Comparison of ENCODE assay signal across 41 mouse cellular contexts in genomic region chr4:62199923-62200529, GRCm38 (mm10). TPM values are rescaled to one million over a fixed set of nuclear protein-coding genes. Genes with fewer than 3 reads are reported as not detected.
DNase-seq lines count a peak whose midpoint lies in the region; ATAC-seq and TF ChIP-seq lines count a peak whose summit lies in the region.
"Had no signal": no experiment of that assay in that cellular context is flagged by ENCODE, and none has a peak within 500 bp of the region (broad histone marks: within the 10 kb centered on the region; RNA-seq: fewer than 3 reads in every experiment).

No protein-coding gene starts in this region.

- H3K4me1 ChIP-seq in ES-Bruce4 (ENCODE audit: control insufficient read depth, insufficient read depth, low read length) = no peaks in the 10 kb centered on the region
- H3K4me1 ChIP-seq in intestine, embryonic 14.5 days (replicated peaks; ENCODE audit: control insufficient read depth, insufficient read depth, low read length) = no peaks in the 10 kb centered on the region
- H3K4me1 ChIP-seq: kidney, embryonic 15.5 days; limb, embryonic 12.5 days; midbrain, embryonic 10.5 days; midbrain, embryonic 15.5 days; neural tube, embryonic 15.5 days had no signal

- ATAC-seq in intestine, embryonic 14.5 days (replicated peaks; ENCODE audit: low FRiP score, low TSS enrichment, low read depth) = peak; percentile 66; the same call in 1 of the 2 replicates
- no peak for ATAC-seq in megakaryocyte, adult 5-6 weeks (ENCODE audit: poor library complexity, severe bottlenecking)
- ATAC-seq: forebrain, embryonic 16.5 days; hindbrain, embryonic 16.5 days; midbrain, embryonic 15.5 days; Patski had no signal

- no peak for TF ChIP-seq EP300 in ES-Bruce4 (IDR thresholded peaks at IDR 0.05; ENCODE audit: insufficient read depth, low read depth, low read length)

- 54% methylated on average over 7 of the region's 7 CpGs for WGBS in intestine, embryonic 14.5 days

- H3K27ac ChIP-seq in ES-Bruce4 (ENCODE audit: insufficient read depth, low read length) = peak overlapping the region; percentile 32; the same call in 1 of the 2 replicates
- no peak overlapping the region for H3K27ac ChIP-seq in intestine, embryonic 14.5 days (ENCODE audit: low read depth)
- H3K27ac ChIP-seq: kidney, embryonic 15.5 days; left cerebral cortex, adult 2 months; limb, embryonic 12.5 days; midbrain, embryonic 10.5 days; midbrain, embryonic 15.5 days; neural tube, embryonic 15.5 days had no signal

- no peak overlapping the region for H3K4me2 ChIP-seq in intestine, embryonic 14.5 days (ENCODE audit: low read length)
- H3K4me2 ChIP-seq: kidney, embryonic 15.5 days; limb, embryonic 12.5 days; liver, embryonic 11.5 days; midbrain, embryonic 15.5 days; neural tube, embryonic 15.5 days had no signal

- H3K4me3 ChIP-seq in ES-Bruce4 (ENCODE audit: low read depth, low read length) = no peak overlapping the region
- no peak overlapping the region for H3K4me3 ChIP-seq in intestine, embryonic 14.5 days (ENCODE audit: low read depth, low read length)
- H3K4me3 ChIP-seq: erythroblast, embryonic 14.5 days; kidney, embryonic 15.5 days; left cerebral cortex, adult 2 months; limb, embryonic 12.5 days; midbrain, embryonic 10.5 days; midbrain, embryonic 15.5 days; neural tube, embryonic 15.5 days had no signal

- H3K9me3 ChIP-seq in ES-Bruce4 (replicated peaks; ENCODE audit: control insufficient read depth, insufficient read depth, low read length, poor library complexity, severe bottlenecking) = peaks cover 15% of the 10 kb centered on the region
- peaks cover 12% of the 10 kb centered on the region; the same call in 1 of the 2 replicates for H3K9me3 ChIP-seq in intestine, embryonic 14.5 days (ENCODE audit: control insufficient read depth, low read length)

- TF ChIP-seq POLR2A in ES-Bruce4 (IDR thresholded peaks at IDR 0.05; ENCODE audit: insufficient read depth, low read length) = no peak

- DNase-seq in urinary bladder, postnatal 14 days (ENCODE audit: low spot score) = peak; percentile 65
- no peak for DNase-seq in urinary bladder, postnatal 4 days (ENCODE audit: low spot score in 2 of 2)
- DNase-seq in intestine, embryonic 14.5 days (ENCODE audit: low spot score) = no peak
- peak; percentile 35 to 47 for DNase-seq in urinary bladder, postnatal 36 days (ENCODE audit: low spot score in 2 of 2)
- DNase-seq in Muller cell, postnatal 12 days (ENCODE audit: inconsistent ontology term) = no peak
- no peak for DNase-seq in adrenal gland, adult 2 months
- DNase-seq: adrenal gland, postnatal 25 days; cerebellum, adult 11-12 months; cerebellum, postnatal 10 days; kidney, adult 11 months; lung, adult 2 months; lung, postnatal 10 days; spleen, adult 18-20 months; thymus, adult 18-20 months; thymus, postnatal 36 days had no signal

- TF ChIP-seq CTCF in ES-Bruce4 (IDR thresholded peaks at IDR 0.05; ENCODE audit: low read depth, low read length) = no peak

- peaks cover 15% of the 10 kb centered on the region for H3K36me3 ChIP-seq in ES-Bruce4 (ENCODE audit: control insufficient read depth, insufficient read depth, low read length, poor library complexity, severe bottlenecking)
- H3K36me3 ChIP-seq in intestine, embryonic 14.5 days (ENCODE audit: control insufficient read depth, insufficient read depth, low read length) = peaks cover 83% of the 10 kb centered on the region

- H3K27me3 ChIP-seq in ES-Bruce4 (ENCODE audit: control insufficient read depth, insufficient read depth, low read length, poor library complexity, severe bottlenecking) = no peaks in the 10 kb centered on the region
- no peaks in the 10 kb centered on the region for H3K27me3 ChIP-seq in intestine, embryonic 14.5 days (replicated peaks; ENCODE audit: control insufficient read depth, insufficient read depth, low read length)
- H3K27me3 ChIP-seq: kidney, embryonic 15.5 days; limb, embryonic 12.5 days; midbrain, embryonic 15.5 days; neural tube, embryonic 15.5 days; Patski had no signal

- H3K9ac ChIP-seq in ES-Bruce4 (ENCODE audit: low read depth, poor library complexity, severe bottlenecking) = no peak overlapping the region
- no peak overlapping the region for H3K9ac ChIP-seq in intestine, embryonic 14.5 days (ENCODE audit: low read length)
- H3K9ac ChIP-seq: kidney, embryonic 15.5 days; limb, embryonic 12.5 days; midbrain, embryonic 15.5 days; neural tube, embryonic 15.5 days had no signal

RNA-seq across cellular contexts. Expression of gene Zfp37, which starts 30.8 kb away (rescaled TPM):
- polyA plus RNA-seq in ES-Bruce4 (2011; ENCODE audit: insufficient read depth, insufficient read length, low read depth, missing spikeins) = 7.3 and 12.7 TPM in 2 replicates
- 9.9 and 12.4 TPM in 2 replicates for polyA plus RNA-seq in intestine, embryonic 14.5 days (2014; fragmentation: Nextera tagmentation; extraction: Ambion mirVana)
- 1 to 10 TPM; 5.3 to 7.3 TPM for total RNA-seq in adrenal gland, adult 2 months (2021)
- 0.06 and 0.10 TPM in 2 replicates for polyA plus RNA-seq in adrenal gland, adult 2 months (2012; rRNA removed)
- not detected in 2 replicates for total RNA-seq in megakaryocyte, adult 5-6 weeks (2015)
- not detected in 2 replicates for total RNA-seq in megakaryocyte, adult 5-6 weeks (2017)
- total RNA-seq: common myeloid progenitor, adult 5-6 weeks had no signal
- polyA plus RNA-seq: erythroblast, embryonic 14.5 days had no signal

RNA-seq across cellular contexts. Expression of gene Mup21, which starts 49.4 kb away (rescaled TPM):
- not detected in 2 replicates for polyA plus RNA-seq in ES-Bruce4 (2011; ENCODE audit: insufficient read depth, insufficient read length, low read depth, missing spikeins)
- not detected in 2 replicates for polyA plus RNA-seq in intestine, embryonic 14.5 days (2014; fragmentation: Nextera tagmentation; extraction: Ambion mirVana)
- total RNA-seq in adrenal gland, adult 2 months (2021) = not detected
- polyA plus RNA-seq in adrenal gland, adult 2 months (2012; rRNA removed) = not detected in 2 replicates
- not detected in 2 replicates for total RNA-seq in megakaryocyte, adult 5-6 weeks (2015)
- total RNA-seq in megakaryocyte, adult 5-6 weeks (2017) = not detected in 2 replicates
- total RNA-seq: adrenal gland, postnatal 25 days; common myeloid progenitor, adult 5-6 weeks; gastrocnemius, adult 8-10 months; gastrocnemius, postnatal 4 days; heart, adult 8-10 months; heart, postnatal 25 days; layer of hippocampus, adult 18-20 months; layer of hippocampus, postnatal 10 days; left cerebral cortex, adult 2 months; left cerebral cortex, postnatal 25 days had no signal
- polyA plus RNA-seq: embryonic facial prominence, embryonic 14.5 days; erythroblast, embryonic 14.5 days; forebrain, embryonic 11.5 days; forebrain, embryonic 16.5 days; heart, embryonic 14.5 days; hindbrain, embryonic 11.5 days; hindbrain, embryonic 16.5 days; kidney, embryonic 15.5 days; limb, embryonic 12.5 days; liver, embryonic 11.5 days; lung, adult 2 months; midbrain, embryonic 10.5 days; midbrain, embryonic 15.5 days; neural tube, embryonic 15.5 days; Patski; stomach, embryonic 16.5 days had no signal

Comparison
In these comparisons a context has a peak if more than half of its experiments do, and no peak if none do; other contexts are left out.
1. DNase-seq: peak in urinary bladder, postnatal 14 days (single experiment) and urinary bladder, postnatal 36 days (2 of 2); none in urinary bladder, postnatal 4 days (0 of 2), intestine, embryonic 14.5 days (single experiment), Muller cell, postnatal 12 days (single experiment) and adrenal gland, adult 2 months (single experiment).